Mouse (Mus musculus): ENCODE results near the gene Cyp2w1.

Gene Cyp2w1

DNA sequence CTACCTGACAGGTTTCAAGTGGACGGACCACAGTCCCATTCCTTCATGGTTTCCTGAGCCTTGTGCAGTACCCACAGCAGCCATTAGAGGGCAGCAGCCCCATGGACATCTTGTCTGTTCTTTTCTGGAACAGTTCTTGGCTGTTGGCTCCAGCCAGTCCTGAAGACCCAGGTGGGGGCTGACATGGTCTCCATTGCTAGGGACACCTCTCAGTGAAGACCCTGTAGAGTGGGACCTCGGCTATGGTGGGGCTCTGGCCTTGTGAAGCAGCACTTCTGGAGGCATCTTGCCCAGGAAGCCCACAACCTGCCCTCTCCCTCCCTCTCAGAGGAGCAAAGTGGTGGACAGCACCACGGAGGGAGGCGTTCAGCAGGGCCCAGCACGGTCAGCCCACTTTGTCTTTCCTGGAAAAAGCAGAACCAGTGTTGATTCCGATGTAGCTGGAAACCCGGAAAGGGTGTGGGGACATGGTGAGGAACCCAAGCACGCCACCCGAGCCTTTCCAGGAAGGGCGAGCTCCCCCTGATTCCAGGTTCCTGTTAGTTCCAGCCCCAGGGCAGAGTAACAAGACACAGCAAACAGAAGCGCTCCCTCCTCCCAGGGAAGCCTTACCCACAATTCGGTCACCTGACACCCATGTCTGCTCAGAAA is 12.0 kb downstream of the Cyp2w1 start:
- intact Hi-C loops (cut with DNase I): loop anchor here (1.0 to 5.0 kb wide), 3 partner anchors 34 to 143 kb away; no protein-coding TSS in a partner anchor

DNA sequence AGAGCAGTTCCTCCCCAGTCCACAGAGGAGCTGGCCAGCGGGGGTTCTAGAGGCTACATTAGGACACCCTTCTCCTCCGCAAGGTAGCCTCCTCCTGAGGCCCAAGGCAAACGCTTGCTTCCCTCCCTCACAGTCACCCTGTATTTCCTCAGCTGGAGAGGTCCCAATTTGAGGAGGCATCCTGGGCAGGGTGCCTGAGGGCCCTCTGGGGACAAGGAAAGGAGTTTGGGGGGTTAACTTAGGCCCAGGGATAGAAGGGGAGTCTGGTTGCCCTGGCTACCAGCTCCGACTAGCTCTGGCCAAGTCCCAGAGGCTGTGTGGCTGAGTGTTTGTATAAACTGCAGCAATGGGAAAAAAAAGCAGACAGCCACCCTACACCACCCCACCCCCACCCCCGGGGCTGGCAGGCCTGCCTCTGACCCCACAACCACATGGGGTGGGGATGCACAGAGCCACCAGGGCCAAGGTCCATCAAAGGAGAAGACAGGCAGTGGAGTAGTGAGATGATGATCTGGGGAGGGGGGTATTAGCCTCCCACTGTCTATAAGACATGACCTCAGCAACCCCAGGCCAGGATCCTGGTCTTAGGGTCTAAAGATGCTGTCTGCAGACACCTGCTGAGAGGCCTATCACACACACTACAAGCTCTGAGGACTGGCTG is 12.6 kb downstream of the Cyp2w1 start:
- intact Hi-C loops (cut with DNase I): loop anchor here (1.0 to 5.0 kb wide), 3 partner anchors 33 to 142 kb away; no protein-coding TSS in a partner anchor

DNA sequence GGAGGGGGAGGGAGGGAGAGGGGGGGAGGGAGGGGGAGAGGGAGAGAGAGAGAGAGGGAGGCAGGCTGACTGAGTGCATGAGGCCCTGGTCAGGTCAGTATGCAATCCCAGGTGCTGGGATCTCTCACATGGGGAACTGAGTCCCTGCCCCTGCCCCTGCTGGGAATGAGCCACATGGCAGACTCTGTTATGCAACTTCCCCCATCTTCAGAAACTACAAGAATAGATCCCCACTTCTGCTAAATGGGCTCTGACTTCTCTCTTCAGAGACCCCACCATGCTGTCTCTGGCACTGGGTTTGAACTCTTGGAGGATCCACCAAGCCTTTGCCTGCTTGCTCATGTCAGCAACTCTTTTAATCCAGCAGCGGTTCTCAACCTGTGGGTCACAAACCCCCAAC is 13.4 kb downstream of the Cyp2w1 start:
- intact Hi-C loops (cut with DNase I): loop anchor here (2.0 kb wide), 1 partner anchor 101 kb away; no protein-coding TSS in a partner anchor

DNA sequence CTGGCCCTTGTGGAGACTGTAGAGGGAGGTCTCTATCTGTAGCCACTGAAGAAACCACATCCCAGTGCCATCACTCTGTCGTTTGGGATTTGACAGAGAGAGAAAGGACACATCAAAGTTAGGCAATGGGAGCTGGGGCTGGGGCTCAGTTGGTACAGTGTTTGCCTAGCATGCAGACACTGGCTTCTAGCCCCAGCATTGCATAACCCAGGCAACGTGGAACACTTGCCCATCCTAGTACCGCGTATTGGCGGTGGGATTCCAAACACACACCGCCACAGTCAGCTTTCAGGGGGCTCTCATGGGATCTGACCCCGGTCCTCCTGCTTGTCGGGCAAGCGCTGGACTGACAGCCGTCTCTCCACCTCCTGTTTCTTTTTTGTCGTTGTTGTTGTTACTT is 14.1 kb downstream of the Cyp2w1 start:
- intact Hi-C loops (cut with DNase I): no loop called here

DNA sequence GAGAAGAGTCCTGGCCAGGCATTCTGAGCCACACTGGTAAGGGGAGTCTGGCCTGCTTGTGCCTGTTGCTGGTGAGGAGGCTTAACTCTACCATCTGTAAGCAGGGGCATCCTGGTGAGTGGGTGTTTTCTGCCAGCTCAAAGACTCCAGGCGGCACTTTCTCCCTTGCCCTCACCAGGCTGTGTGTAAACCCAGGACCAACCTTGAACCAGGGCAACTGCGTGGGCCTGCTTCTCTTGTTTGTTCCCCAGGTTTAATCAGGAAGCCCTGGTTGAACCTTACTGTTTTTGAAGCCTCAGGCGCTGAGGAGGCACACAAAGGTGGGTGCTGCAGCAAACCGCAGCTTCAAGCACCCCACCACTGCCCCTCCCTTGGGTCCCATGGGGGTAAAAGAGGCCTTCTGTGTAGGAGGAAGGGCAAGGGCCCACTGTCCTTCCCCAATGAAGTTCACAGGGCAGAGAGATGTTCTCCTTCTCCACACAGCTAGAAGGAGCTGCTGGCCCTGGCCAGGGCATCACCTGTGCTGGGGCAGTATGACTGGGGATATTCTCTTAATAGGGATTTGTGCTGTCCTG is 15.6 kb downstream of the Cyp2w1 start:
- intact Hi-C loops (cut with DNase I): no loop called here

DNA sequence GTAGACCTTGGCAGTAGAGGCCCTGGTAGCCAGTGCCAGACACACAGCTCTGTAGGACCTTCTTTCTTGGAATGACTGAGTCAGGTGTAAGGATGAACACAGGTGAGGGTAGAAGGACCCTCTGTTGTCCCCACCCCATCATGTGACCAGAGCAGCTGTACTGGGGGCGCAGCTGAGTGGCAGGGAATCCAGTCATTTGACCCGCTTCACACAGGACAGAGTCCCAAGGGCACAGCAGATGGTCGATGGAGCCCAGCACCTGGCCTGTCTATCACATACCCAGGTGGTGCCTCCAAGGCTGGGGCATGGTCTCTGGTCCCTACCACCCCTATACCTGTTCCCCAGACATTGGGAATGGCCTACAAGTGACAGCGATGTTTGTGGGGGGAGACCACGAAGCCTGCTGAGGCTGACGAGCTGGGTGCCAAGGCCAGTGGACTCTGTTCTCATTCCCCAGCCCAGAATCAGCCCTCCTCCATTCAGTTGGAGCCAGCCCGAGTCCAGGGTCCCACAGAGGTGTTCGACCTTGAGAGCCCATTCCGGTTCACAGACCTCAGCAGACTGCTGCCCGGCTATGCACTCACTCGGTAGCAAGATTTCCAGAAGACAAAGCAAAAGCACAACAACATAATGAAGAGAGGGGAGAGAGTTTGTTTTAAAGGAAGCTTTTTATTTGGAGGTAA is 16.4 kb downstream of the Cyp2w1 start:
- intact Hi-C loops (cut with DNase I): no loop called here

DNA sequence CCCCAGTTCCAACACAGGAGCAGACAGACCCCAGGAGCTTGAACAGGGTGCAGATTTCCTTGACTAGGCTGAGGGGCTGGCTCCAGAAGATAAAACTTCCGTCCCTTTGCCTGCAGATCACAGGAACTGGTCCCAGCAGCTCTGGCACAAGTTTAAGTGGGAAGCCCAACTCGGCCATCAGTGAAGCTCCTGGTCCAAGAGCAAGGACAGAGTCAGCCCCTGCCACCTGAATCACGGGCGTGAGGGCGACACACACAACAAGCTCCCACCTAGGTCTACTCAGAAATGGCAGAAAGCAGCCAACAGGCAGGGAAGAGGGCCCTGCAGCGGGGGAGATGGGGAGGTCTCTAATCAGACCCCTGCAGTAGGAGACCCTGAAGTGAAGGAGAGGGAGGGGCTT is 17.9 kb downstream of the Cyp2w1 start:
- intact Hi-C loops (cut with DNase I): no loop called here

DNA sequence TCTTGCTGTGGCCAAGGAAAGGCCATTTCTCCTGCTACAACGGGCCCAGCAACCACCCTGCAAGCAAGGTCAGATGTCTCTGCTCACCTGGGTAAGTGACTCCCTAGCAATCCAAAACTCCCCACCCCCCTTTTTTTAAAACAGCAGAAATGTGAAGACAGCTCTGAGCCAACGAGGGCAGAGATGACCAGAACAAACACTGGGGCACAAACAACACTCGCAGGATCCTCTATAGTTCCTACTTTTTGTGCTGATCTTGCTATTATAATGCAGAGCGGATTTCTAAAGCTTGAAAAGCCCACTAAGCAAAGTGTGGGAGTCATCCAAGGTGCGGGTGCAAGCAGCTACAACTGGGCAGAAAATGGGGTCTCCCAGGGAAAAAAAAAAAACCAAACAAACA is 18.7 kb downstream of the Cyp2w1 start:
- intact Hi-C loops (cut with DNase I): no loop called here

DNA sequence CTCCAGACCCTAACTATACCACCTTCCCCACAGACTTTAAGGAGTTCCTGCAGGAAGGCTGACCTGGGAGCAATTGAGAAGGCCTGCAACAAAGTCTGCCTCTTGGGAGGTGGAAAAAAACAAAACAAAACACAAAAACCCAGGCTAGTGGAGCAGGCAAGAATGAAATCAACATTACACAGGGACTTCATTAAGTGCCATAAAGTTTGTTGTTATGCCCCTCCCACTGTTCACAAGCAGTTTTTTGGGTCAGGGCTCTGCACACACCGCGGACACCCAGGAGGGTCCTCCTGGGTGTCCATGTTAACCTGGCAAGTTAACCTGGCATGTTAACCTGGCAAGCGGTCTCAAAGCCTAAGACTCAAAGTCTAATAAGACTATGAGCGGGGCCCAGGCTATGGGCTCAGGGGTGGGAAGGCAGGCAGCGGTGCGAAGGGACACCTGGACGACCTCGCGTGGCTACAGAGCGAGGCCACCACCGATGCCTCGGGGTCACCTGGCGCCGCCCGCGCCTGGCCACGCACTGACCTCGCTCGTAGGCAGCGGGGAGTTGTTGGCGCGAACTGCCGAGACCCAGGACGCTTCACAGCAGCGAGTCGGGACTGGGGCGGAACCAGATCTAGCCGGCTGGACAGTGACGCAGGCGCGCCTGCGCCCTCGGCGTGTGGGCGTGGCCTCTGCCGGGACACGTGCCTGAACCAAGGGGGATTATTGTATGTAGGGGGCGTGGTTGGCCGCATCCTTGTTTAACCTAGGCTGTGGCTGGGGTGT is 19.4 kb downstream of the Cyp2w1 start:
- intact Hi-C loops (cut with DNase I): no loop called here

DNA sequence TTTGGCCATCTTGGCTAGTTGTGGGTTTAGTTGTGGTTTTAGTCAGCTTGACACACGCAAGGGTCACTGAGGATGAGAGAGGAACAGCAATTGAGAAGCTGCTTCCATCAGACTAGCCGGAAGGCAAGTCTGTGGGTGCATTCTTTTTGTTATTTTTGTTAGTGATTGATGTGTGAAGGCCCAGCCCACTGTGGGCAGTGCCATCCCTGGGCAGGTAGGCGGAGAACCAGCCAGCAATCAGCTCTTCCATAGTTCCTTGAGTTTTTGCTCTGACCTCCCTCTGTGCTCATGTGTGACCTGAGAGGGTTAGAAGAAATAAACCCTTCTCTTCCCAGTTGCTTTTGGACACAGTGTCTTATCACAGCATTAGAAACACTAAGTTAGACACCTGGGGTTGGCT is 20.7 kb downstream of the Cyp2w1 start:
- intact Hi-C loops (cut with DNase I): no loop called here

DNA sequence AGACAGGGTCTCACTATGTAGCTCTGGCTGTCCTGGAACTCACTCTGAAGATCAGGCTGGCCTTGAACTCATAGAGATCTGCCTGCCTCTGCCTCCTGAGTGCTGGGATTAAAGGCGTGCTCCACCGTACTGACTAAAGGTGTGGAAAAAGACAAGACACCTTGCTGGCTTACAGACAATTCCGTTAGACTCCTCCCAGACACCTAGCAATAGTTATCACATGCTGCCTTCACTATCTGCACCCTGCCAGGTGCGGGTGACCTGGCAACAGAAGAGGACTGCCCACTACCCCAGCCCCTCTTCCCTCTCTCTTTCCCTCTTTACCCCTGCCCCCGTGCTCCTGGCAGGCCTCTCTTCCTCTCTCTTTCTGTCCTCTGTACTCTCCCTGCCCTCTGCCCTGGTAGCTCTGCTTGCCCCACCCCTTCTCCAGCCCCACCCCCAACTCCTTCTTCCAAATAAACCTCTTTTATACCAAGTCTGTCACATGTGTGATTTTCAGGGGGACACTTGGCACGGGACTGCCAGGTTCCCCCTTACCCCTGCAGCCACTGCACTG is 21.6 kb downstream of the Cyp2w1 start:
- intact Hi-C loops (cut with DNase I): no loop called here

DNA sequence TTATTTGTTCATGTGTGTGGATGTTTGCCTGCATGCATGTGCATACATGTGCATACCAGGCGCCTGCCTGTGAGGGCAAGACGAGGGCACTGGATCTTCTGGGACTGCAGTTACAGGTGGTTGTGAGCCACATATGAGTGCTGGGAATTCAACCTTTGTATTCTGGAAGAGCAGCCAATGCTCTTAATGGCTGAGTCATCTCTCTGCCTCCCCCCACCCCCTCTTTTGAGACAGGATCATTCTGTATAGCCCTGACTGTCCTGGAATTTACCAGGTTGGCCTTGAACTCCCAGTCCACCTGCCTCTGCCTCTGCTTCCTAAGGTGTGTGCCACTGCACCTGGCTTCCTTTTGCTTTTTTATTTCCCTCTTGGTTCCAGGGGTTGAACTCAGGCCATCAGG is 22.4 kb downstream of the Cyp2w1 start:
- intact Hi-C loops (cut with DNase I): no loop called here

DNA sequence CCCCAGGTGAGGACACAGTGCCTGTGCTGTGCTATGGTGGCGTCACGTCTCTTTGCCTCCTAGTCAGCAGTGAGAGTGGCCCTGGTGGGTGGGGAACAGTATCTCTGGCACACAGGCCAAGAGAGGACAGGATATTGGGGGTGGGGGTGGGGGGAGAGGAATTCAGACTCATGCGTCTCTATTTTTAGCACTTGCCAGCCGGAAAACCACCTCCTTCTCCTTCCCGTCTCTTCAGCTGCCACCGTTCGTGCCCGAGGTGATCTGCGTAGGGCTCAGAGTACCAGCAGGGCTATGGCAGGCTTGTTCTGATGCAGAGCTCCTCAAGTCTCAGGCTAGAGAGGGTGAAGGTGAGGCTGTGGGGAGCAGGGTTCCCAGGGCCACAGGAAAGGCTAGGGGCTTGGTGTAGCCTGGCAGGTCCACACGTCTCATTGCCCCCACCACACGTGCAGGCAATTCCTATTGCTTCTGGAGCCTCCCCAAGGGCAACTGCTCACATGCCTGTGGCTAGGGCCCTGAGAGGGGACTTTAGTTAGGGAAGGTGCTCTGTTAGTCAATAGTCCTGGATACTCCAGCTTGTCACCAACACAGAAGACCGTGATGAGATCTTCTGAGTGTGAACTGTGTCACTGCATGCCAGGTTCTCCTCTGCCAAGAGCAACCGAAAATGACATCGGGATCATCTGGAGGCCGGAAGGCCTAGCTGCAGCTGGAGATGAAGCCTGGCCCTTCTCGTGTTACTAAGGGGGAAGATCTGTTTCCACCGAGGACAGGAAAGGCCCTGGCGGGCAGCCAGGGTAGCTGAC is 25.3 kb downstream of the Cyp2w1 start, which contains the start of gene Gpr146:
TSS of gene Gpr146 (plus strand) at position 230 of the 803 bp plus-strand sequence.
- intact Hi-C loops (cut with DNase I): no loop called here

DNA sequence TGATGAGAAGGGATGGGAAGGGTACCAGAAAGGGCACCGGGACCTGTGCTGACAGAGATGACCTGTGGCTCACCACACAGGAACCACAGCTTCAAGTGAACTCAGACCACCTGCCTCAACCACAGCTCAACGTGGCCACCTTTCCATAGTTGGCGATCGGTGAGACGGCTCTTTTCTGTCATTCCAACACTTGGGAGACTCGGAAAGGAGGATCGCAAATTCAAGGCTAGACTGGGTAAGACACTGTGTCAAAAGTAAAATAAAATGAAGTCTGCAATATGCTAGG is 25.8 kb downstream of the Cyp2w1 start:
- intact Hi-C loops (cut with DNase I): no loop called here

DNA sequence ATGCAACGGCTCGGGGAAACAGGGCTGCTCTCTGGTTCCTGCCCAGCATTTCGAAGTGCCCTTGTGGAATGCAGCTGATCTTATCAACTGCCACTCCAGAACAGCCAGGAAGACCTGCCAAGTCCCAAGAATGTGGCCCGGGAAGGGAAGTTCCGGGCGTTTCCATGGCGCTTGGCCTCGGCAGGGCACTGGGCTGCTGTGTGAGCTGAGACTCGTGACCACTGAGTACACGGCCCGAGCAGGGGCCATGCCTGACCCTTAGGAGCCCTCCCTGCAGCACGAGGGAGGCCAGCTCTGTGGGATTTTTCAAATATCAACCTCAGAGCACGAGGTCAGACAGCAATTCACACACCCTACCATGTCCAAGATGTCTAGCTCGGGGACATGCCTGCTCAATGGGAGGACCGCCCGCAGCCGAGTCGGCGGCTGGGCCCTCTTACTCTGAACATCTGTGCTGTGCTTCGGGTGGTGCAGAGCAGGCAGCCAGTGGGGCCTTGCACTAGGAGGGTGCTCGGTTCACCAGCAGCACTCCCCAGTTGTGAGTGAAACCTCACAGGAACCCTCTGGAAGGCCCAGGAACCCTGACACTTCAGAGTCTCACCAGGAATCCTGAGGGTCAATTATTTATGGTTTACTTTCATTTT is 26.7 kb downstream of the Cyp2w1 start:
- intact Hi-C loops (cut with DNase I): no loop called here

DNA sequence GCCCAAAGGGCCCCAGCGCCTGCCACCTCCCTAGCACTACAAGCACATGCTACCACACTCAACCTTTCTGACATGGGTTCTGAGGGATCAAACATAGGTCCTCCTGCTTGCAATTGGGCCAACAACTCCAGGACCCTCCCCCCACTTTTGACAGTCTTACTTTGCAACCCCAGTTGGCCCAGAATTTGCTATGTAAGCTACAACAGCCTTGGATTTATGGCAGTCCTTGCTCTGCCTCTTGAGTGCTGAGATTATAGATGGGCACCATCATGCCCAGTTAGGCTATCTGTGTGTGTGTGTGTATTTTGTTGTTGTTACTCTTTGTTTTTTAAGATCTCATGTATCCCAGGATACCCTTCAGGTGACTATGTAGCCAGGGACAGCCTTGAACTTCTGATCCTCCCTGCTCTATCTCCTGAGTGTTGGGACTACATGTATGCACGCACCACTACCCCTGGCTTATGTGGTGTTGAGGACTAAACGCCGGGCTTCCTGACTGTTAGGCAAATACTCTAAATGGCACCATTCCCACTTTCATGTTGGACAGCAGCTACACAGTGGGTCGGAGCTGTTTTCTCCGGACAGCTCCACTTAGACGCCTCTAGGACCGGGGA is 27.5 kb downstream of the Cyp2w1 start:
- intact Hi-C loops (cut with DNase I): no loop called here

DNA sequence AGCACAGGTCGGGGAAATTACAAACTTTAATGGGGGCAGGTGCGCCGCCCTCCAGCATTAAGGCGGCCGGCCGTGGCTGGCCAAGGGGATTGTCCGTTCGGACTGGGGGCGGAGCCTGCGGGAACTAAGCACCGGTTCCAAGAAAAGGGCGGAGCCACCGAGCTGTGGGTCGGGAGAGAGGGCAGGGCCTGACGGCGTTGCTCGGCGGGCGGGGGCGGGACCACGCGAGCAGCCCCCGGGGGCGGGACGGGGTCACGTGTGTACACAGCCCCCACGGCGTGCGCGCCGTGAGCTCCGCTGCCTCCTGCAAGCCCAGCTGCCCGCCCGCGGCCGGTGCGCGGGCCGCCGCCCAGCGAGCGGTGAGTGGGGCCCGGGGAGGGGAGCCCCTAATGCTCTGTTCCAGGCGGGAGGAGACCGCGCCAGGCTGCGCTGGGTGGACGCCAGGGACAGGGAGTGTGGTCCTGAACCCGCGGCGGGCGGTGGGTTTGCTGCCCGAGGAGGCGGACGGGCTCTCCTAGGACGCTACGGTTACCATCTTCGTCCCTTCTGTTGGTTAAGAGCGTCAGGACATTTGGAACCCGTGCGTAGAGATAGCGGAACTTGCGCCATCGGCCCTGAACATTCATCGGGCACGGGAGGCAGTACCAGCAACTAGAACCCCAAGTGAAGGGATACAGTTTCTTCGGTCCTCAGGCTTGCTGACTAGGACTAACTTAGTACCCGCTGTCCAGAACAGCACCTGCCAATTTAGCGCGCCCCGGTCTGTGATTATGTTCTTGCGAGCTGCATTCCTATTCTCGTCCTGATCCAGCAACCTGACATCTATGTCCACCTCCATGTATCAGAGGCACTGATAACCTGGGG is 28.2 kb downstream of the Cyp2w1 start:
- intact Hi-C loops (cut with DNase I): no loop called here

All from adrenal gland (tissue).